Mouse (Mus musculus): ENCODE measurements around the gene Itprip. TPM values are rescaled to one million over a fixed set of nuclear protein-coding genes. Genes with fewer than 3 reads are reported as not detected.
A peak's percentile ranks its signal among the peaks of the same experiment; 100 is the strongest.
"Not testable (repeated sequence)": the region's sequence is repeated elsewhere in the genome, so short reads cannot be mapped to it uniquely, and the experiment has no call there.

Gene Itprip
- polyA plus RNA-seq, 1 experiment from 2014 or later: 18.9 TPM

DNA sequence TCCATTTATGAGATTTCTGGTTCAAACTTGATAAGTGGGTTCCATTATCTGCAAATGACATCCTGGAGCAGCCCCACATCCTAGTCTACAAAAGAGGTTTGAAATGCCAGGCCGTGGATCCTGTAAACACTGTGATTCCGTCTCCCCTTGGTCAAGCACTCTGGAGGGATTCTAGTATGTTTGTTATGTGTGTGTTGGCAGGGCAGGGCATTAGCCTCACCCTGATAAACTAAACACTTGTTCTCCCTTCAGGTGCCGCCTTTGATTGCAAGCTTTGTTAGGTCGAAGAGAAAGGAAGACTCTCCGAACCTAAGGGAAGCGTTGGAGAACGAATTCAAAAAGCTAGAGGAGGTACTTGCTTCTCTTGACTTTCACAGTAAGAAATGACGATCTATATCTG, 59.9 kb downstream of the Itprip start:
- WGBS: 93% methylated on average over 8 of the region's 8 CpGs
- peaks cover 8% of the 10 kb centered on the region for H3K4me1 ChIP-seq
- H3K27ac ChIP-seq (replicated peaks): no peak overlapping the region
- peaks cover 9% of the 10 kb centered on the region; the same call in 1 of the 2 replicates for H3K27me3 ChIP-seq
- no peaks in the 10 kb centered on the region for H3K36me3 ChIP-seq
- ATAC-seq (ENCODE audit: low FRiP score, low read depth): no peak
- H3K9ac ChIP-seq (replicated peaks): no peak overlapping the region
- no peaks in the 10 kb centered on the region for H3K9me3 ChIP-seq
- H3K4me2 ChIP-seq (replicated peaks): no peak overlapping the region
- no peak overlapping the region for H3K4me3 ChIP-seq

DNA sequence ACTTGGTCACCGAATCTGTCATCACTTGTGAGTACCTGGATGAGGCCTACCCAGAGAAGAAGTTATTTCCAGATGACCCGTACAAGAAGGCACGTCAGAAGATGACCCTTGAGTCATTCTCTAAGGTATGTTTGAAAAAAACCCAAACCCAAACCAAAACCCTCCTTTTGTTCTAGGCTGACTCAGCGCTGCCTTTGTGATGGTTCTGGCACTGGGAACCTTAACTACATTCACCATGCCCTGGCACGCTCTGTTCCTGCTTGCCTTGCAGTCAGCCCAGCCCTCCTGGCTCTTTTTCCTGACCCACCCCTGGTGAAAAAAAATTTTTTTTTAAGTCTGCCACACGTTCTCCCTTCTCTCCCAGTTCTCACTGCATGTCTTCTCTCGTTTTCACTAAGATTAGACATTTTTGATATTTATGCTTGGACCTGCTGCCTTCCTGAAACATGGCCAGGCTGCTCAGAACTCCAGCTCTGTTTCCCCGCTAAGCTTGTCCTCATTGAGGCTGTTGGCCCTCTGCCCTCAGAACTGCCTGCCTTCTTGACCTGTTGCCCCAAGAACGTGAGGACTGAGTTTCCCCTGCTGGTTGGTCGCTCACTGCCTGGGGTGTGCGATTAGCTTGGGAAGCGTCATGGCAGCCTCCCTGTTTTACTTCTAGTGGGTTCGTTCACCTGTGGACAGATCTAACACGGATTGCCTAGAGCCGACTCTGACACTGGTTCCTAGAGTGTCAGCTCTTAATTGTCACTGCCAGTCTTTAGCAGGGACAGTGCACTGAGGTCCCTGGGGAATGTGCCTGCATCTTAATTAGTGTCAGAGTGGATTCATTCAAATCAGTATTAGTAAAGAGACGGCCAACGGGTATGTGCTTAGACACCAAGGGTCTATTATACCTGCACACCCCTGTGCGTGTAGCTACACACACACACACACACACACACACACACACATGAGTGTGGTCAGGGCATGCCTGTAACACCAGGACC, 60.8 kb downstream of the Itprip start:
- H3K4me1 ChIP-seq: peaks cover 11% of the 10 kb centered on the region
- no peak overlapping the region for H3K4me2 ChIP-seq (replicated peaks)
- no peak overlapping the region for H3K4me3 ChIP-seq
- H3K9me3 ChIP-seq: no peaks in the 10 kb centered on the region
- peaks cover 16% of the 10 kb centered on the region for H3K27me3 ChIP-seq
- ATAC-seq (ENCODE audit: low FRiP score, low read depth): no peak
- H3K9ac ChIP-seq (replicated peaks): no peak overlapping the region
- no peaks in the 10 kb centered on the region for H3K36me3 ChIP-seq
- H3K27ac ChIP-seq (replicated peaks): no peak overlapping the region
- WGBS: 80% methylated on average over 18 of the region's 18 CpGs

DNA sequence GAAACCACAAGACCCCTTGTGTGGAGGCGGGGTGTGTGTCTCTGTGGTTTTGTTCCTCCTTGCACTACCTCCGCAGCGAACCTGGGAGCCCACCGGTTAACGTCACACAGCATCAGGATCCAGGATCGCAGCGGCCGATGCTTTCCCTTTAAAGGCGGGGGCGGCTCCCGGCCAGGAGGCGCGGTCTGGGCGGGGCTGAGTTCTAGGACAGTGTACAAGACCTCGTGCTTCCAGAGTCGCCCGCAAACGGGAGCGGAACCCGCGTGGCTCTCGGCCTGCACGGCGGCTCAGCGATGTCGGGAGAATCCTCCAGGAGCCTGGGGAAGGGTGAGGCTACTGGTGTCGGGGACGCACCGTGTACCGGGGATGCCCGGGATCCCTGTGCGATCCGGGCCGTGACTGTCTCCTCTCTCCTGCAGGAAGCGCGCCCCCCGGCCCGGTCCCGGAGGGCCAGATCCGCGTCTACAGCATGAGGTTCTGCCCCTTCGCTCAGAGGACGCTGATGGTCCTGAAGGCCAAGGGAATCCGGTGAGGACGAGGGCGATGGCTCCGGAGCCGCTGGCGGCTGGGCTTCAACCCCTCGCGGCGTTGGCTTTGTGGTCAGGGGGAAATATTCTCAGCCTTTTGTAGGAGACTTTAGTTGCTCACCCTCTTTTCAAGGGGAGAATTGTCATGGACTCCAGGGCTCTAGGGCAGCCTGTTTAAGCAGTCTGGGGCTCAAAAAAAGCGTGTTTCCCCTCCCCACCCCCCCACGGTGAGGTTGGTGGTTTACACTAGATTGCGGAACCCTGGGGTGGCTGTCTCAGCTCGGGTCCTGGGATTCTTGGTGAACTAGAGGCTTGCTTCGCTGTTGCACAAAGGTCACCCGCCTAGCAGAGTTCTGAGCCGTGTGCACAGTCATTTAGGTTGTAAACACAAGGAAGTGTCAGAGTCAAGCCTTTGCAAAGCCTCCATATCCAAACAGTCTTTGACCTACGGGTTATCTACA, 64.0 kb downstream of the Itprip start, which contains the start of gene Gsto1:
Gene Gsto1, plus strand, starts transcription at position 175 of the 988 bp plus-strand sequence.
- Histone ChIP-seq H3K4me1 (peaks cover 11% of the 10 kb centered on the region), H3K27me3 (peaks cover 16% of the 10 kb centered on the region), H3K9ac (replicated peaks) (peak within 1 kb of the TSS; percentile 74), H3K9me3 (no peaks in the 10 kb centered on the region), H3K27ac (replicated peaks) (no peak within 1 kb of the TSS), H3K4me2 (replicated peaks) (peak within 1 kb of the TSS; percentile 99), H3K4me3 (peak within 1 kb of the TSS; percentile 69), H3K36me3 (no peaks in the 10 kb centered on the region)
- ATAC-seq (ENCODE audit: low FRiP score, low read depth): peak; percentile 96
- under 1% methylated on average over 60 of the region's 60 CpGs for WGBS

DNA sequence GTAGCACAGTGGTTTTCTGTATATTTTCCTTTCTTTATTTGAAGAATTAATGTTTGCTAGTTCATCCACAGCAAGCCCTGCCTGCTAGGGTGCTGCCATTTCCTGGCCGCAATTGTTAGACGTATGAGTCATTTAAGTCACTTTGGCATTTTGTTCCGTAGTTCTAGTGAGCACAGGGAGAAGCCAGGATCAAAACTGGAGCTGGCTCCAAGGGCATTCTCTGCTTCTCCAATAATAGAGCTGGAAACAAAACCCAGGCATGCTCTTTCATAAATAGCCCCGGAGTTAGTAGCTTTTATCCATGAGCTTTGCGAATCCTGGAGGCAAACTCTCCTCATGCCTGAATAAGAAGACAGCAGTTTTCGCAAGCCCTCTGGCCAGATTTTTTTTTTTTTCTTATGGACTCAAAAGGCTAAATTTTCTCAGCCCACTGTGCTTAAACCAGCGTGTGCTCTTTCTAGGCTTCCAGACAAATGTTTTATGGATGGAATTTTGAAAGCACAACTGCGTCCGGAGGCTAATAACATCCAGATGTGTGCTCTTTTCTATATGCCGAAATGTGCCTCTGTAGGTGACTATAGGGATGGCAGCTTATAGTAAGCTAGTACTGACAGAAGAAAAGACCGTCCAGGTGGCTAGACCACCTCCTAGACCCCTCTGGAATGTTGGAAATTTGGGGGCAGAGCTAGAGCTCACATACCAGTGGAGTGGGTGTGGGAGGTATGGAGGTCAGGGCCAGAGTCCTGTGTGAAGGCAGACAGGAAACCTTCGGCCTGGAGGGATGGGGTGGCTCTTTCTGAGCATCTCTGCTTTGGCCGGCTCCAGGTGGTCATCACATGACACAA, 64.9 kb downstream of the Itprip start:
- H3K4me2 ChIP-seq (replicated peaks): peak overlapping the region; percentile 99
- no peaks in the 10 kb centered on the region for H3K9me3 ChIP-seq
- H3K27ac ChIP-seq (replicated peaks): no peak overlapping the region
- H3K36me3 ChIP-seq: no peaks in the 10 kb centered on the region
- H3K4me1 ChIP-seq: peaks cover 11% of the 10 kb centered on the region
- peak overlapping the region; percentile 74 for H3K9ac ChIP-seq (replicated peaks)
- peaks cover 16% of the 10 kb centered on the region for H3K27me3 ChIP-seq
- peak; percentile 79 for ATAC-seq (ENCODE audit: low FRiP score, low read depth)
- peak overlapping the region; percentile 69 for H3K4me3 ChIP-seq
- 29% methylated on average over 13 of the region's 13 CpGs for WGBS

DNA sequence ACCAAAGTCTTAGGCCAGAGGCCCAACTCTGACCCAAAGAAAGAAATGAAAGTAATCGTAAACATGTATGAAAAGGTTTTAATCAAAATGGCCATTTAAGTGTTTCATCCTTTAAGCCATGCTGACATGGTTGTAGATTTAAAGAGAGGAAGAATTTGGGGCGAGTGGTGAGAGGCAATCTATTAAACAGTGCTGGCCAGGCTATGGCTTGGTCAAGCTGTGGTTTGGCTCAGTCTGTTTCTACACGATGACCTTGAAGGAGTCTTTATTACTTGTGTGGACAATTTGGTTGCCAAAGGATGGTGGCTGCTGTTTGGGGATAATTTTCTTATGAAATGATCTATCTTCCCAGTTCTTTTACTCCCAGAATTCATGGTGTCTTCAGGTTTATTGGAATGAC, 66.0 kb downstream of the Itprip start:
- Histone ChIP-seq H3K36me3 (no peaks in the 10 kb centered on the region), H3K9ac (replicated peaks) (no peak overlapping the region), H3K4me1 (peaks cover 11% of the 10 kb centered on the region), H3K27ac (replicated peaks) (no peak overlapping the region), H3K4me3 (no peak overlapping the region), H3K4me2 (replicated peaks) (no peak overlapping the region), H3K27me3 (peaks cover 16% of the 10 kb centered on the region), H3K9me3 (no peaks in the 10 kb centered on the region)
- ATAC-seq (ENCODE audit: low FRiP score, low read depth): no peak
- 88% methylated on average over 3 of the region's 3 CpGs for WGBS

DNA sequence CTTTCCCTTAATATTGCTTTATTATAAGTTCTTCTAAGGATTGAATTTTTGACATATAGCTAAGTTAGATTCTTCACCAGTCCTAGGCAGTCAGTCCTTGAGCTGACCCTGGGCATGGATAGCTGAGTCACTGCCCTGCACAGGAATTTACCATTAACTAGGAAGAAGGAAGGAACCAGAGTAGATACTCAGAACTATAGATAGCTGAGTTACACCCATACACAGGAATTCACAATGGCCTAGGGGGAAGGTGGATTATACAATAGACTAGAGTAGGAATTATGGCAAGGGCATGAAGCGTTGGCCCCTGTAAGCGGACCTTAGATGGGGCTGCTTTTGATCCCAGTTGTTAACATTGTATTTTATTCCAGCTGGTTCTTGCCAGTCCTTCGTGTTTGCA, 67.0 kb downstream of the Itprip start:
- Histone ChIP-seq H3K4me1 (peaks cover 11% of the 10 kb centered on the region), H3K27me3 (peaks cover 16% of the 10 kb centered on the region)
- H3K27ac ChIP-seq (replicated peaks); H3K9ac ChIP-seq (replicated peaks); H3K36me3 ChIP-seq; H3K4me2 ChIP-seq (replicated peaks); H3K4me3 ChIP-seq; ATAC-seq (ENCODE audit: low FRiP score, low read depth); H3K9me3 ChIP-seq: not testable (repeated sequence)
- WGBS: 90% methylated on average over 3 of the region's 3 CpGs

DNA sequence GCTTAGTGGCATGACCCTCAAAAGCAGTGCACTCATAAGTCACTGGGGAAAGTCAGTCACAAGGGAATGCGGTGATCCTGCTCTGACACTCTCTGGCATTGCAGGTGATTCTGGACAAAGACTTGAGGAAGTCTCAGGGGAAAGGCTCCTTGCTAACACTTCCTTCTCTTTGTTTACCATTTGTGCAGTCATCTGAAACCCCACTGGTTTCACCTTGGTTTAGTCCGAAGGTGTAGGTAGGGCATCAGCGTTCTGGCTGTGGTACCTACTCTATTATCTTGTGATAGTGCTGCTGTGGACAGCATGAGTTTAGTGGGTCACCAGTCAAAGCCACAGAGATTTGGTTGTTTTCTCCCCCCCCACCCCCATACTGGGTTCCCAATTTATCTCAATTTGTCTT, 69.4 kb downstream of the Itprip start:
- no peak for ATAC-seq (ENCODE audit: low FRiP score, low read depth)
- Histone ChIP-seq H3K9me3 (no peaks in the 10 kb centered on the region), H3K4me2 (replicated peaks) (no peak overlapping the region), H3K9ac (replicated peaks) (no peak overlapping the region), H3K4me1 (peaks cover 4% of the 10 kb centered on the region; the same call in 1 of the 2 replicates), H3K27ac (replicated peaks) (no peak overlapping the region), H3K4me3 (no peak overlapping the region), H3K36me3 (no peaks in the 10 kb centered on the region), H3K27me3 (peaks cover 11% of the 10 kb centered on the region; the same call in 1 of the 2 replicates)
- 85% methylated on average over 3 of the region's 3 CpGs for WGBS

Small RNAs within 50 kb of the gene (microRNA-seq; reads per million reads assigned to microRNA genes)
- not detected for gene Gm22240

Other genes starting within 250 kb of the Itprip start
- 0.26 and 0.66 TPM in 2 replicates for gene Col17a1, start 227.2 kb downstream of the Itprip start, polyA plus RNA-seq (2016; fragmentation: Nextera tagmentation; extraction: Ambion mirVana)
- 238 and 263 TPM in 2 replicates for gene Sfr1, start 187.6 kb downstream of the Itprip start, polyA plus RNA-seq (2016; fragmentation: Nextera tagmentation; extraction: Ambion mirVana)
- gene Gsto1, start 64.3 kb downstream of the Itprip start, polyA plus RNA-seq (2016; fragmentation: Nextera tagmentation; extraction: Ambion mirVana): 66.4 and 77.5 TPM in 2 replicates
- 0.73 and 1.5 TPM in 2 replicates for gene Gsto2, start 53.8 kb downstream of the Itprip start, polyA plus RNA-seq (2016; fragmentation: Nextera tagmentation; extraction: Ambion mirVana)
- gene Cfap43, start within 50 bp of the Itprip start, polyA plus RNA-seq (2016; fragmentation: Nextera tagmentation; extraction: Ambion mirVana): 0.13 and 0.14 TPM in 2 replicates
- gene Cfap58, start 18.4 kb upstream of the Itprip start, polyA plus RNA-seq (2016; fragmentation: Nextera tagmentation; extraction: Ambion mirVana): 0.20 and 0.27 TPM in 2 replicates